Mouse (Mus musculus) bone marrow, adult 2 months (tissue): Measurements from ENCODE around the gene C1ql1. TPM values are rescaled to one million over a fixed set of nuclear protein-coding genes. Genes with fewer than 3 reads are reported as not detected.

Experiments
- H3K27ac ChIP-seq: fragments of 200-500 bp; 2 replicates; pipeline ENCODE4 v1.5.1; 2012; ENCODE audit warnings: low read depth, mild to moderate bottlenecking, control low read depth, inconsistent platforms, low read length; ENCODE audit not compliant: control insufficient read depth, poor library complexity, insufficient read depth
- H3K4me1 ChIP-seq: fragments of 200-500 bp; 2 replicates; pipeline ENCODE4 v1.6.1; 2011; ENCODE audit warnings: low read length; ENCODE audit not compliant: control insufficient read depth, insufficient read depth
- H3K4me3 ChIP-seq: fragments of 200-500 bp; replicated peaks from 2 replicates; pipeline ENCODE3; 2011; ENCODE audit warnings: mild to moderate bottlenecking, low read depth, low read length, control low read depth; ENCODE audit not compliant: control insufficient read depth
- CTCF ChIP-seq: fragments of 200-500 bp; IDR thresholded peaks from 2 replicates; pipeline ENCODE4 v1.5.1; 2011; ENCODE audit warnings: low read length, control low read depth; ENCODE audit not compliant: control insufficient read depth, insufficient read depth
- POLR2A ChIP-seq: fragments of 200-500 bp; IDR thresholded peaks from 2 replicates; pipeline ENCODE4 v1.6.1; 2011; ENCODE audit warnings: low read depth, mild to moderate bottlenecking, control low read depth, low read length, borderline replicate concordance; ENCODE audit not compliant: control insufficient read depth
- WGBS: fragments of 180-500 bp; shearing (Covaris S2); methylation state at CpG from one replicate; pipeline ENCODE4 v1.1.7; 2018; 5-methylcytosine and 5-hydroxymethylcytosine counted together
- polyA plus RNA-seq: library from polyadenylated mRNA; stranded (reverse); fragments of >200 nt; gene quantifications from 2 replicates; pipeline ENCODE4 v1.2.4, GENCODE M21; 2011; ENCODE audit warnings: low replicate concordance; ENCODE audit not compliant: missing spikeins, insufficient read depth, insufficient read length

Gene C1ql1
- polyA plus RNA-seq, 1 experiment: not detected

GRCm38 (mm10) chr11:102902107-102902506 is 44.4 kb downstream of the C1ql1 start:
- Histone ChIP-seq H3K4me1 (no peaks in the 10 kb centered on the region), H3K4me3 (no peak overlapping the region), H3K27ac (no peak overlapping the region)
- no peak for TF ChIP-seq POLR2A
- TF ChIP-seq CTCF: no peak
- 84% methylated on average over 5 of the region's 5 CpGs for WGBS

GRCm38 (mm10) chr11:102901199-102901598 is 45.3 kb downstream of the C1ql1 start:
- Histone ChIP-seq H3K4me3 (no peak overlapping the region), H3K27ac (no peak overlapping the region), H3K4me1 (no peaks in the 10 kb centered on the region)
- WGBS: 51% methylated on average over 4 of the region's 4 CpGs
- TF ChIP-seq POLR2A (no peak), CTCF (no peak)

GRCm38 (mm10) chr11:102900763-102901162 is 45.7 kb downstream of the C1ql1 start, which contains the start of gene Gfap:
Gene Gfap, minus strand, starts transcription at chr11:102900912.
- H3K27ac ChIP-seq: no peak within 1 kb of the TSS
- 10% methylated on average over 7 of the region's 7 CpGs for WGBS

GRCm38 (mm10) chr11:102898408-102898807 is 48.1 kb downstream of the C1ql1 start:
- 84% methylated on average over 9 of the region's 9 CpGs for WGBS
- TF ChIP-seq CTCF (no peak), POLR2A (no peak)
- Histone ChIP-seq H3K27ac (no peak overlapping the region), H3K4me1 (peaks cover 2% of the 10 kb centered on the region), H3K4me3 (no peak overlapping the region)

More at GRCm38 (mm10) chr11:102900763-102901162, 45.7 kb downstream of the C1ql1 start, which contains the start of gene Gfap:
- Histone ChIP-seq H3K4me1 (no peaks in the 10 kb centered on the region; the same call in 1 of the 2 replicates), H3K4me3 (no peak within 1 kb of the TSS)
- TF ChIP-seq CTCF (peak; percentile 89), POLR2A (no peak)

GRCm38 (mm10) chr11:102896641-102897040 is 49.8 kb downstream of the C1ql1 start:
- Histone ChIP-seq H3K4me1 (peaks cover 4% of the 10 kb centered on the region), H3K27ac (no peak overlapping the region), H3K4me3 (no peak overlapping the region)
- 86% methylated on average over 20 of the region's 20 CpGs for WGBS
- no peak for TF ChIP-seq CTCF
- no peak for TF ChIP-seq POLR2A

GRCm38 (mm10) chr11:102895779-102896178 is 50.7 kb downstream of the C1ql1 start:
- H3K4me3 ChIP-seq: peak overlapping the region; percentile 63
- peak overlapping the region; percentile 71 for H3K27ac ChIP-seq
- peaks cover 4% of the 10 kb centered on the region for H3K4me1 ChIP-seq
- TF ChIP-seq POLR2A (peak; percentile 59), CTCF (no peak)
- 54% methylated on average over 9 of the region's 9 CpGs for WGBS

GRCm38 (mm10) chr11:102894716-102895115 is 51.8 kb downstream of the C1ql1 start:
- peak overlapping the region; percentile 71 for H3K27ac ChIP-seq
- TF ChIP-seq CTCF: no peak
- no peak for TF ChIP-seq POLR2A
- H3K4me1 ChIP-seq: peaks cover 4% of the 10 kb centered on the region
- WGBS: 87% methylated on average over 4 of the region's 4 CpGs
- peak overlapping the region; percentile 63 for H3K4me3 ChIP-seq

- Histone ChIP-seq H3K4me3 (peak overlapping the region; percentile 76), H3K4me1 (peaks cover 4% of the 10 kb centered on the region), H3K27ac (peak overlapping the region; percentile 45)
- TF ChIP-seq POLR2A (peak; percentile 55; the same call in 1 of the 2 replicates), CTCF (peak; percentile 91)
- 5% methylated on average over 43 of the region's 43 CpGs for WGBS
These were observed 53.4 kb downstream of the C1ql1 start for GRCm38 (mm10) chr11:102893015-102893651.
